Mouse (Mus musculus) macrophage (primary cell): ENCODE measurements around the gene Sh3gl3. TPM values are rescaled to one million over a fixed set of nuclear protein-coding genes. Genes with fewer than 3 reads are reported as not detected.

Experiments
- H3K27ac ChIP-seq: fragments of 350-480 bp; formaldehyde crosslinking; 2 replicates; pipeline ENCODE4 v1.9.0; 2021
- H3K36me3 ChIP-seq: fragments of 350-480 bp; formaldehyde crosslinking; 2 replicates; pipeline ENCODE4 v1.9.0; 2021; ENCODE audit errors: inconsistent target
- H3K4me3 ChIP-seq: fragments of 350-480 bp; formaldehyde crosslinking; 2 replicates; pipeline ENCODE4 v1.9.0; 2021; ENCODE audit errors: inconsistent target
- H3K79me2 ChIP-seq: fragments of 350-480 bp; formaldehyde crosslinking; 2 replicates; pipeline ENCODE4 v1.9.0; 2021; ENCODE audit errors: inconsistent target
- WGBS: methylation state at CpG from one replicate; pipeline ENCODE4 v1.1.7; 2026; ENCODE audit warnings: inconsistent platforms; ENCODE audit not compliant: missing documents; 5-methylcytosine and 5-hydroxymethylcytosine counted together
- polyA plus RNA-seq: library from polyadenylated mRNA; stranded (reverse); fragments of 250-400 nt; gene quantifications from 3 replicates; pipeline ENCODE4 v1.2.4, GENCODE M21; 2018; ENCODE audit warnings: inconsistent platforms

Gene Sh3gl3
- polyA plus RNA-seq, 1 experiment from 2014 or later = not detected

DNA sequence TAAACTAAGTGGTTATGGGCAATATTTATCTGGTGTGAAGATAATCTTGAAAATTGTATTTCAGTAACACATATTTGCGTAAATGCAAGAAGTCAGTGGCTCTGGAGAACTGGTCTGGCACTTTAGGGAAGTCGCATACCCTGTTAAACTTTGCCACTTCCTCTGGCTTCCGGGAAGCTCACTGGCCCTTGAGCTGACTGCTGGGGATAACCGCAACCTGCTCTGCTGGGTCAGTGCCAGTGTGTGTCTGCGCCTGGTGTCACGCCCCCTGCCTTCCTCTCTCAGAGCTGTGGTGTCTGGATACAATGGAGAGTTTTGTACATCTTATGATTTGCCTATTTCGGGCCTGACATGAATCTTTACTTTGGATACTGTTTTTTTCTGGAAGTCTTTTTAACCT lies 119.8 kb downstream of the Sh3gl3 start:
- Histone ChIP-seq H3K4me3 (no peak overlapping the region), H3K36me3 (no peaks in the 10 kb centered on the region), H3K79me2 (no peaks in the 10 kb centered on the region), H3K27ac (no peak overlapping the region)
- WGBS = 16% methylated on average over 7 of the region's 7 CpGs

DNA sequence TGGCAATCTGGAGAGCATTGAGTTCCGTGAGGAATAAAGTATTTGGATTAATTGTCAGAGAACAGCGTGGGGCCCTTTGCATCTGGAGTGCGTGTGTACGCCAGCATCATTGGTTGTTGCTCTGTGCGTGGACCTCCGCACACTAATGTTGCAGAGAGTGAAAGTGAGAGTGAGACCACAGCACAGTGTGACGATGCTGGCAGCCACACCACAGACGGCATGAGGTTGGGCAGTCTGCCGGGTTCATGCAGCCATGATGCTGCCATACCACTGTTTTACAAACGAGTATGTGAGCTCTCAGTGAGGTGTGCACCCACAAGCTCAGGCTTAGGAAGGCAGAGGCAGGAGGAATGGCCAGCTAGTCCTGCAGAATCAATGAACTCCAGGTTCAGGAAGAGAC lies 120.4 kb downstream of the Sh3gl3 start:
- Histone ChIP-seq H3K4me3 (no peak overlapping the region), H3K27ac (no peak overlapping the region), H3K36me3 (no peaks in the 10 kb centered on the region), H3K79me2 (no peaks in the 10 kb centered on the region)
- WGBS = 64% methylated on average over 10 of the region's 10 CpGs

GRCm38 (mm10) chr7:82294611-82295010 lies 121.0 kb downstream of the Sh3gl3 start:
- Histone ChIP-seq H3K79me2 (no peaks in the 10 kb centered on the region), H3K27ac (no peak overlapping the region), H3K4me3 (no peak overlapping the region), H3K36me3 (no peaks in the 10 kb centered on the region)
- 95% methylated on average over 2 of the region's 2 CpGs for WGBS

- no peak overlapping the region for H3K27ac ChIP-seq
- WGBS = 87% methylated on average over 4 of the region's 4 CpGs
- H3K36me3 ChIP-seq = no peaks in the 10 kb centered on the region
Measured at GRCm38 (mm10) chr7:82308398-82308797, 134.8 kb downstream of the Sh3gl3 start.

GRCm38 (mm10) chr7:82318515-82318914 lies 144.9 kb downstream of the Sh3gl3 start:
- WGBS = 82% methylated on average over 12 of the region's 12 CpGs
- H3K4me3 ChIP-seq = no peak overlapping the region
- H3K79me2 ChIP-seq = no peaks in the 10 kb centered on the region
- no peaks in the 10 kb centered on the region for H3K36me3 ChIP-seq
- H3K27ac ChIP-seq = no peak overlapping the region

More at GRCm38 (mm10) chr7:82308398-82308797, 134.8 kb downstream of the Sh3gl3 start:
- Histone ChIP-seq H3K4me3 (no peak overlapping the region), H3K79me2 (no peaks in the 10 kb centered on the region)

GRCm38 (mm10) chr7:82326616-82327015 lies 153.0 kb downstream of the Sh3gl3 start:
- no peaks in the 10 kb centered on the region for H3K36me3 ChIP-seq
- no peaks in the 10 kb centered on the region for H3K79me2 ChIP-seq
- H3K27ac ChIP-seq = no peak overlapping the region
- no peak overlapping the region for H3K4me3 ChIP-seq
- 100% methylated on average over 1 of the region's 1 CpGs for WGBS

- Histone ChIP-seq H3K79me2 (no peaks in the 10 kb centered on the region), H3K27ac (no peak overlapping the region), H3K36me3 (no peaks in the 10 kb centered on the region), H3K4me3 (no peak overlapping the region)
- WGBS = 72% methylated on average over 4 of the region's 4 CpGs
Measured at GRCm38 (mm10) chr7:82327201-82327600, 153.6 kb downstream of the Sh3gl3 start.

DNA sequence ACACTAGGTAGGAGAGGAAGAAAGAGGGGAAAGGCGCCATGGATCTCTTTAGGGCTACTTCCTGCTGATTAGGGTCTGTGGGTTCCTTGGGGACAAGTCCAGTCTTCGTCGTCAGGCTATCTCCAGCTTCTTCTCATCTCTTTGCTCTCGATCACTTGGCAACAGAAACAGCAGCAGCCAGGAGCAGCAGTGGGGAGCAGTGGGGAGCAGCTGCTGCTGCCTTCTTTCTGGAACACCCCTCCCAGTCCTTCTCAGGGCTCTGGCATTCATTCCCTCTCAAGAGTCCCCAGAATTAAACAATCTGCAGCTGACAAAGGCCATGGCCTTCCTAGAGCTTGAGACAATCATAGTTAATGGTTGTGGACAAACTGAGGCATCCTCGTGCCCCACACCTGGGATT lies 154.2 kb downstream of the Sh3gl3 start:
- no peak overlapping the region for H3K4me3 ChIP-seq
- 62% methylated on average over 5 of the region's 5 CpGs for WGBS
- no peak overlapping the region for H3K27ac ChIP-seq
- H3K36me3 ChIP-seq = no peaks in the 10 kb centered on the region
- H3K79me2 ChIP-seq = no peaks in the 10 kb centered on the region

GRCm38 (mm10) chr7:82329831-82330230 lies 156.2 kb downstream of the Sh3gl3 start:
- WGBS = 82% methylated on average over 4 of the region's 4 CpGs
- H3K27ac ChIP-seq = no peak overlapping the region
- H3K4me3 ChIP-seq = no peak overlapping the region
- H3K79me2 ChIP-seq = no peaks in the 10 kb centered on the region
- H3K36me3 ChIP-seq = no peaks in the 10 kb centered on the region

DNA sequence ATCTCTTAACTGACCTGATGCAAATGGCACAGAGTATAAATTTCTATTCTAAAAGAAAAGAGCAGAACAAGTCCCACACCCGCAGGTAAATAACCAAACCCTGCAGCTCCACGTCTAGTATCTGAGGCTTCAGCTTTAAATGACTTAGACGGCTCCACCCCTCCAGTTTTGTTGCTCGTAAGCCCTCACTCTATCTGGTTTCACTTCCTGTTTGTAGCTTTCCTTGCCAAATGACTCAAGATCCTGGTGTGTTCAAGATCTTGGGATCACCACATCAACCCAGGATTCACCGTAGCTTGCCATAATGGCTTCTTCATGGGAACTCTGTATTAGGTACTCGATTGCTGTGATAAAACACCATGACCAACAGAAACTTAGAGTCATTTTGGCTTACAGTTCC lies 157.2 kb downstream of the Sh3gl3 start:
- Histone ChIP-seq H3K27ac (no peak overlapping the region), H3K79me2 (no peaks in the 10 kb centered on the region), H3K4me3 (no peak overlapping the region), H3K36me3 (no peaks in the 10 kb centered on the region)
- 40% methylated on average over 6 of the region's 6 CpGs for WGBS

GRCm38 (mm10) chr7:82334000-82334399 lies 160.4 kb downstream of the Sh3gl3 start:
- Histone ChIP-seq H3K27ac (no peak overlapping the region), H3K79me2 (no peaks in the 10 kb centered on the region), H3K36me3 (no peaks in the 10 kb centered on the region), H3K4me3 (no peak overlapping the region)
- WGBS = 75% methylated on average over 1 of the region's 1 CpGs

GRCm38 (mm10) chr7:82335211-82336121 lies 161.8 kb downstream of the Sh3gl3 start, which contains the start of gene Adamtsl3:
TSS of gene Adamtsl3 (plus strand) at chr7:82335694.
- WGBS = 3% methylated on average over 93 of the region's 95 CpGs
- no peaks in the 10 kb centered on the region for H3K36me3 ChIP-seq
- no peak within 1 kb of the TSS for H3K4me3 ChIP-seq
- no peak within 1 kb of the TSS for H3K27ac ChIP-seq
- no peaks in the 10 kb centered on the region for H3K79me2 ChIP-seq

- WGBS = 6% methylated on average over 34 of the region's 34 CpGs
- Histone ChIP-seq H3K27ac (no peak overlapping the region), H3K36me3 (no peaks in the 10 kb centered on the region), H3K79me2 (no peaks in the 10 kb centered on the region), H3K4me3 (no peak overlapping the region)
Measured at GRCm38 (mm10) chr7:82336132-82336531, 162.5 kb downstream of the Sh3gl3 start.

DNA sequence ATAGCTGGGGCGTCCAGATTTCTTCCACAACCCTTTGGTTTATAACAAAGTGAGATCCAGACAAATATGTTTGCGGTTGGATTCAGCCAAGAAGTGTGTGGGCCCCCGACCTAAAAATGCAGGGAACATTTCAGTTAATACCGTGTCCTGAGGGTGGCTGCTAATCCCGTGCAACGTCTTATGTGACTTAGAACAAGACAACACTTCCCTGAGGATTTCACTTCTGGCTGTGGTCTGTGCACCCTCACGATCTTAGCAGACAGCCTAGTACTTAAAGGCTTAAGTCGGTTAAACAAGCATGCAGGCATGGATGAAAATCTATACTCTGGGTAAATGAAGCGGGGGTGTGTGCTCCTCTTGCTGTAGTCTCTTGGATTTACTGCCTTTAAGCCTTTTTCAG lies 164.5 kb downstream of the Sh3gl3 start:
- 92% methylated on average over 9 of the region's 9 CpGs for WGBS
- Histone ChIP-seq H3K79me2 (no peaks in the 10 kb centered on the region), H3K4me3 (no peak overlapping the region), H3K27ac (no peak overlapping the region), H3K36me3 (no peaks in the 10 kb centered on the region)

DNA sequence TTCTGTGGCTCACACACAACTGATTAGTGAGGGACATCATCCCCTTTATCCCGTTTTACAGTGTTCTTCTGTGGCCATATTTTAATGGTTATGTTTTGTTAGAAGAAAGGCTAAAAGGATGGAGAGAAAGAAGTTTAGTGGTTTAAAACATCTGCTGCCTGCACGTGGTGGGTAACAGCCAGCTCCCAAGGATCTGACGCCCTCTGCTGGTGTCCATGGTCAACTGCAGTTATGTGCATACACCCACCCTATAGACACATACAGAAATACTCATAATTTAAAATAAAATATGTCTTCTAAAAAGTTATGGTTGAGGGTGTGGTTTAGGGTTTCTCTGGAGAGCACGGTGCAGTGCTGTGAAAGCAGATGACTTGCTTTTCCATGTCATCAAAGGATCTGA lies 164.9 kb downstream of the Sh3gl3 start:
- 74% methylated on average over 4 of the region's 4 CpGs for WGBS
- H3K79me2 ChIP-seq = no peaks in the 10 kb centered on the region
- no peak overlapping the region for H3K27ac ChIP-seq
- H3K36me3 ChIP-seq = no peaks in the 10 kb centered on the region
- H3K4me3 ChIP-seq = no peak overlapping the region
